Mouse (Mus musculus) C2C12 (cell line): ENCODE measurements around the gene Pde11a.

Experiments used
- CTCF ChIP-seq: IDR thresholded peaks from one replicate; pipeline ENCODE4 v1.5.1; 2011; ENCODE audit not compliant: control insufficient read depth, insufficient read depth, insufficient read length
- MAX ChIP-seq: IDR thresholded peaks from one replicate; pipeline ENCODE4 v1.6.1; 2011; ENCODE audit warnings: mild to moderate bottlenecking, control low read depth
- USF1 ChIP-seq: IDR thresholded peaks from one replicate; pipeline ENCODE4 v1.6.1; 2011; ENCODE audit warnings: low read depth, mild to moderate bottlenecking, control low read depth, moderate library complexity

DNA sequence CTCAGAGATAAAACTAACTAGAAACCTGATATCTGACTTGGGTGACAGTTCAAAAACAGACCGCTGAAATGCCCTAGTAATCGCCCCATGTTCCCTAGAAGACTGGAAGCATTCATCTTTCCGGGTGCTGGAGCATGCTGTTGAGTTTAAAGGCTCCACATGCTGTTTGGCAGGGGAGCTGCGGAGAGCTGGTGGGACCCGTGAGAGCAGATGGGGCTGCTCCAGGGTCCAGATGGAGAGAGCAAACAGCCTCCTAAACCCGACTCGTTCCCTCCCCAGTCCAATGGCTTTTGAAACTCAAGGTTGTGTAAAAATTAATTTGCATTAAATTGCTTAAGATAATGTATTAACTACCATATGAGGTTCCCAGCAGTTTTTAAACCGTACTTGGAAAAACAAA is 339.9 kb downstream of the Pde11a start:
- TF ChIP-seq CTCF (no peak), USF1 (no peak), MAX (no peak)
